Mouse (Mus musculus) left cerebral cortex, postnatal 14 days (tissue): ENCODE results near the gene F11r. TPM values are rescaled to one million over a fixed set of nuclear protein-coding genes. Genes with fewer than 3 reads are reported as not detected.
A peak's percentile ranks its signal among the peaks of the same experiment; 100 is the strongest.
"Not testable (repeated sequence)": the region's sequence is repeated elsewhere in the genome, so short reads cannot be mapped to it uniquely, and the experiment has no call there.

Source experiments
- DNase-seq, 2 experiments: peaks; one replicate each; pipeline ENCODE4 v3.0.0; 2021 to 2022; ENCODE audit warnings: low spot score in 2 of 2, mixed read lengths in 1 of 2
- intact Hi-C: fragments of 180-260 bp; cut with DNase I; formaldehyde crosslinking; loops from one replicate; pipeline ENCODE4 v1.15.1; 2025
- total RNA-seq, 2 experiments: library from RNA; stranded (reverse); gene quantifications; 2 replicates each; pipeline ENCODE4 v1.2.3; 2021

Gene F11r
- total RNA-seq, 2 experiments from 2014 or later = 7.4 to 8.3 TPM

- intact Hi-C loops = no loop called here
- DNase-seq = no peak
Measured at GRCm38 (mm10) chr1:171465749-171466412, 28.5 kb downstream of the F11r start.

DNA sequence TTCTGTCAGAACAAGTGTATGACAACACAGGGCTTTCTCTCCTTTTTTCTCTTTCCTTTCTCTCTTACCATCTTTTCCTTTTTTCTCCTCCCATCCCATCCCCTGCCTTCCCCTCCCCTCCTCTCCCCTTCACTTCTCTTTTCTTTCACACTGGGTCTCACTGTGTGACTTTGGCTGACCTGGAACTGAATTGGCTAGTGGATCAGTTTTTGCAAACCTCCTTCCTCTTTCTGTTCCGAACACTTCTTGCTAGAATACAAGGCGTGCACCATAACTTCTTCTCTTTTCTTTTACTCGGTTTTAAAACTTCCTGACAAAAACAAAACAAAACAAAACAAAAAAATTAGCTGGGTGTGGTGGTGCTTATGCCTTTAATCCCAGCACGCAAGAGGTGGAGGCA lies 29.2 kb downstream of the F11r start:
- no peak for DNase-seq
- intact Hi-C loops = no loop called here

DNA sequence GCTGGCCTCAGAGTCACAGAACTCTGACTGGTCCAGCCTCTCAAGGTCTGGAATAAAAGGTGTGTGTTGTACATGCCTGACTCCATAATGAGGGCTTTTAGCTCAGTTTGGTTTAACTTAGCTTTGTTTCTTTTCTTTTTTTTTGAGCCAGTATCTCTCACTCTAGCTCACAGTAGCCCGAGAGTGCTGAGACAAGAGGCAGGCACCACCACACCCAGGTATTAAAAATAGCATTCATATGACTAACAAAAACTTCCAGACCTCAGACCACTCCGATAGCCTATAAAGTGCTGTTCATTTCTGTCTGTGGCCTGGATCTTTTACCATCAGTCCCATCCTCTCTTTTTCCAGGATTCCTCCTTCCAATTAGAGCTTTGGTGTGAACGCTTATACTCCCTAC lies 32.3 kb downstream of the F11r start:
- intact Hi-C loops = no loop called here
- DNase-seq = no peak

DNA sequence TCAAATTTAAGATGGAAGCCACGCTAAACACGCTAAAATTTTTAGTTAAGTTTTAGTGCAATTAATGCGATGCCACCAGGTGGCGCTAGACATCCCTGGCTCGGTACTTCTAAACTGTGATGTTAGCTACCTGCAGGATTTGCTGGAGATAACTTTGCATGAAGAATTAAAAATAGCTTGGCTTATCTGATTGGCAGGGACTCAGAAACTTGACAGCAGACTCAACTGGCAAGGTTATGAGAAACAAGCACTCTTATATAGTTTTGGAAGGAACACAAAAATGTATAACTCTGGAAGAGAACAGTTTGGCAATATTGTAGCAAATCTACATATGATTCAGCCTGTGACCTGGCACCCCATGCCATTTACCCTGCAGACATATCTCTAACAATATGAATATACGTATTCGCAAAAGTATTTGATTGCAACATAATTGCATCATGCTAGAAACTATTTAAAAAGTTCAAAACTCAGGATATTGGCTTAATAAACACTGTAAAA lies 33.1 kb downstream of the F11r start:
- intact Hi-C loops = no loop called here
- DNase-seq = peak; percentile 40 to 74

- intact Hi-C loops = no loop called here
- DNase-seq = no peak
Measured at GRCm38 (mm10) chr1:171470896-171471295, 33.6 kb downstream of the F11r start.

- intact Hi-C loops = no loop called here
- no peak for DNase-seq
Measured at GRCm38 (mm10) chr1:171471452-171471851, 34.1 kb downstream of the F11r start.

DNA sequence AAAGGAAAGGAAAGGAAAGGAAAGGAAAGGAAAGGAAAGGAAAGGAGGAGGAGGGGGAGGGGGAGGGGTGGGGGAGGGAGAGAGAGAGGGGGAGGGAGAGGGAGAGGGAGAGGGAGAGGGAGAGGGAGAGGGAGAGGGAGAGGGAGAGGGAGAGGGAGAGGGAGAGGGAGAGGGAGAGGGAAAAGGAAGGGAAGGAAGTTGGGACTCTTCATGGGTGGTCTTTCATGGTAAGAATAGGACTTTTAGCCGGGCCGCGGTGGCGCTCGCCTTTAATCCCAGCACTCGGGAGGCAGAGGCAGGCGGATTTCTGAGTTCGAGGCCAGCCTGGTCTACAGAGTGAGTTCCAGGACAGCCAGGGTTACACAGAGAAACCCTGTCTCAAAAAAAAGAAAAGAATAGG lies 34.6 kb downstream of the F11r start:
- intact Hi-C loops, DNase-seq: not testable (repeated sequence)

DNA sequence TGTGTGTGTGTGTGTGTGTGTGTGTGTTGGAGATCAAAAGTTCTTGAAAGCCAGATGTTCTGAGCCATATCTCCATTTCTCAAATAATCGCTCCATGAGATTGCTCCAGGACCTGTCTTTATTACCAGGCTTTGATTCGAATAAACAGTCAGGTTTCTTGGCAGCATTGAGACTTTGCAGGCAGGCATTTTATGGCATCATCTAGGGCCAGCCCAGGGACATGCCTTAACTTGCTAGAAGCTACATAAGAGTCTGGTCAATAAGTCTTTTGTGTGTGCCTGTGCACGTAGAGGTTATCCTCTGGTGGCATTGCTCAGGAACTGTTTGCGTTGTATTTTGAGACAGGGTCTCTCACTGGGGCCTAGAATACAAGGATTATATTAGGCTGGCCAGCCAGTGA lies 36.2 kb downstream of the F11r start:
- intact Hi-C loops = no loop called here
- DNase-seq = no peak

DNA sequence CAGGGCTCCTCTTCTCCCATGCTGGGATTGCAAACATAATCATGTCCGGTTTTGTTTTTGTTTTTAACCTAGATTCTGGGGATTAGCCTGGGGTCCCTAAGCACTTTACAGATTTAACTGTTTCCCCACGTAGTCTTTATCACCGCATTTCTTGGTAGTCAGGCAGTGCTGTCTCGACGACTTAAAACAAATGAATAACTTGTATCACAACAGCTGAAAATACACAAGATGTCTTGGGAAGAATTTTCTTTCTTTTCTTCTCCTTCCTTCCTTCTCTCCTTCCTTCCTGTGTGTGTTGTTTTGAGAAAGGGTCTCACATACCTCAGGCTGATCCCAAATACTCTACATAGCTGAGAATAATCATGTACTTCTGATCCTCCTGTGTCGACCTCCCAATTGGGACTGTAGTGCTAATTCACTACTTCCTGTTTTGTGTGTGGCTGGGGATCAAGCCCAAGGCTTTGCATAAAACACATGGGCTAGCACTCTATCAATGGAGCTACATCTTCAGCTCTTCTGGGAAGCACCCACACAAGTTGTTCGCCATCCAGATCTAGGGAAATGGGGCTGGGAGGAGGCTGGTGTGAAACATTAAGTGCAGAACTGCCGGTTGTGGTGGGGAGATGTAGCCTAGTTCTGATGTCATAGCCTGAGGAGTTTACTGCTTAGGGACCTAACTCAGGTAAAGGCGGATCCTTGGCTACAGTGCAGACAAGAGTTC lies 36.7 kb downstream of the F11r start:
- no peak for DNase-seq
- intact Hi-C loops = no loop called here

- intact Hi-C loops = loop anchor here (5.0 kb wide), 1 partner anchor 100 kb away; no protein-coding TSS in a partner anchor
Measured at GRCm38 (mm10) chr1:171477123-171477522, 39.8 kb downstream of the F11r start.

GRCm38 (mm10) chr1:171477758-171478545 lies 40.6 kb downstream of the F11r start:
- intact Hi-C loops = loop anchor here (2.0 to 5.0 kb wide), 2 partner anchors 101 to 117 kb away; partner anchors contain the start of gene Klhdc9
- no peak for DNase-seq

More at GRCm38 (mm10) chr1:171477123-171477522, 39.8 kb downstream of the F11r start:
- DNase-seq = no peak

DNA sequence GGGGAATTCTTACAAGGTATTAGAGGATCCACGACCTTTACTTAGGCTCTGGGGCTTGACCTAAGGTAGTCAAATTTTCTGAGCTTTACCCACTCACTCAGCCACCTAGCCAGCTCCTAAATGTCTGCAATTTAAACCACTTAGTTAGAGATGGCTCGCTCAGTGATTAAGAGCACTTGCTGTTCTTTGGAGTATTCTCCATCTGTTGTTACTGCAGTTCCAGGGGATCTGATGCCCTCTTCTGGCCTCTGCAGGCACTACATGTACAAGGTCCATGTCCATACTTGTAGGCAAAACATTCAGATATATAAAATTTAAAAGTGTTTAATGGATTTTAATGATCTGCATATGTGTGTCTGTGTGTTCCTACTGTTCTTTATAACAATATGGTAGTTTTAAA lies 41.6 kb downstream of the F11r start:
- DNase-seq = peak; percentile 83 to 84
- intact Hi-C loops = loop anchor here (2.0 to 5.0 kb wide), 2 partner anchors 102 to 118 kb away; partner anchors contain the start of gene Klhdc9

- intact Hi-C loops = no loop called here
- no peak for DNase-seq
Measured at GRCm38 (mm10) chr1:171494241-171494640, 56.9 kb downstream of the F11r start.

DNA sequence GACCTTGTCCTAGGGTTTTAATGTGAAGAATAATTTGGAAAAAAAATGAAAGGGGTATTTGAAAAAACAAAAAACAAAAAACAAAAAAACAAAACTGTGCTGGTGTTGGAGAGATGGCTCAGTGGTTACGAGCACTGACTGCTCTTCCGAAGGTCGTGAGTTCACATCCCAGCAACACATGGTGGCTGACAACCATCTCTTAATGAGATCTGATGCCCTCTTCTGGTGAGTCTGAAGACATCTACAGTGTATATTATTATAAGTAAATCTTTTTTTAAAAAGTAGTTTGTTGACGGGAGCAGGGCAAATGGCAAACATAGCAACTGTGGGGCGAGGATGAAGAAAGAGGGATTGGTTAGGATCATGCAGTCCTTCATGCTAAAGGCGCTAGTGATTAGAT lies 58.0 kb downstream of the F11r start:
- intact Hi-C loops = no loop called here
- no peak for DNase-seq

GRCm38 (mm10) chr1:171499856-171500255 lies 62.5 kb downstream of the F11r start:
- DNase-seq = no peak
- intact Hi-C loops = loop anchor here (5.0 kb wide), 2 partner anchors 138 to 157 kb away; partner anchors contain the start of gene Klhdc9

GRCm38 (mm10) chr1:171501016-171501610 lies 63.8 kb downstream of the F11r start:
- intact Hi-C loops = loop anchor here (5.0 kb wide), 2 partner anchors 139 to 156 kb away; partner anchors contain the start of gene Klhdc9

DNA sequence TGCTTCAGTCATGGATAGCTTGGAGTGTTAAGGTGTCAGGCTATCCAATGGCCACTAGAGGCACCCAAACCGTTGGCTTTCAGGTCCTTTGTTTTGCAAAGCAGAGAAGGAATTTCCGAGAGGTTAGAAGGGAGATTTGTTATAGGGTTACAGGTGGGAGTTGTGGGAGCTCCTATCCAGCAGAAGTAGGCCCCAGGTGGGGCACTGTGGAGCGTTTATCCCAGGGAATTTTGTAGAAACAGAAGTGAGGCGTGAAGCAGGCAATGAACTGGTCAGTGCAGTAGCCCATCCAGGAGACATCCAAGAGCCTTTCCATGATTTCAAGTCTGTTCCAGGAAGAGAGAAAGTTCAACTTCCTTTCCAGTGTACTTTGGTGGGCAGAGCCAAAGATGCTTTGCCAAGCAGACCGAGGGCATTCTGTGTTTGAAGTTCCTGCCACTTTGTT lies 64.3 kb downstream of the F11r start:
- intact Hi-C loops = loop anchor here (5.0 kb wide), 2 partner anchors 139 to 156 kb away; partner anchors contain the start of gene Klhdc9
- peak; percentile 17 to 29 for DNase-seq

More at GRCm38 (mm10) chr1:171501016-171501610, 63.8 kb downstream of the F11r start:
- DNase-seq = no peak

DNA sequence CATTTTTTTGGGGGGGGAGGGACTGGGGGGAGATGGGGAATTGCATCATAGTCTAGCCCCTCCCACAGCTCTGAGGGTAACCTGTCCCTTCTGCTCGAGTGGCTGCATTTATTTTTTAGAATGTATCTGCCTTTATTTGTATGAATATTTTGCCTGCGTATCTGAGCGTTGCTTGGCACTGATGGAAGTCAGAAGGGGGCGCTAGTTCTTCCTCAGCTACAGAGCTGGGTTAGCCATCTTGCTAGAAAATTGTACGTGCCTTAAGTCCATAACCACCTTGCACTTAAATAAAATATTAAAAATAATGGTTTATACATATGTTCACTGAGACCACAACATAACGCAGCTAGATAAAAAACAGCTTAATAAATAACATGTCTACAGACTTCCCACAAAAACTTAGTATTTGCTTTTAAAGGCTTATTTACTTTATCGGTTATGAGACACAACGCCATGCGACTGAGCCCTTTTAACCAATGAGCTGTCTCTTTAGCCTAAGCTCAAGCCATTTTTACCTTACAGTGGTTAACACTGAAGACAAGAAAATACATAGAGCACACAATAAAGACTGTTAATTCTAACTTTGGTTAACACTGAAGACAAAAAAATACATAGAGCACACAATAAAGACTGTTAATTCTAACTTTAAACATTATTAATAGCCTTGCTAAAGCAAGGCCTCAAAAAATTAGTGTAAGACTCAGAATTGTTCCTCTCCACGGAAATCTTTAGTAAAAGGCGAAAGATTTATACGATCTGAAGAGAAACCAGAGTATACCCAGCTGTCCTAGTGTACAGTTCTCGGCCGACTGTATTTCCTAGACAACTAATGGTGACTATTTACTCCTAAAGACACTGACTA lies 65.3 kb downstream of the F11r start:
- intact Hi-C loops = loop anchor here (1.0 to 5.0 kb wide), 3 partner anchors 65 to 155 kb away; partner anchors contain the start of gene Klhdc9
- DNase-seq = peak; percentile 56 to 79
